Mouse (Mus musculus) hematopoietic stem cell, adult 5-6 weeks (primary cell): ENCODE measurements around the gene Ppm1b. TPM values are rescaled to one million over a fixed set of nuclear protein-coding genes. Genes with fewer than 3 reads are reported as not detected.

ENCODE experiments used
- ATAC-seq, 2 experiments: fragments of 125-278 bp in 1 of 2; replicated peaks in 1 of 2; 2 replicates each; pipeline ENCODE4 v1.8.0; 2016 to 2017; ENCODE audit warnings: inconsistent platforms in 2 of 2, mild to moderate bottlenecking in 2 of 2, moderate number of reproducible peaks in 2 of 2, low read depth in 1 of 2, moderate TSS enrichment in 1 of 2; ENCODE audit not compliant: low FRiP score in 2 of 2, poor library complexity in 2 of 2, severe bottlenecking in 2 of 2, insufficient read depth in 1 of 2, low TSS enrichment in 1 of 2
- total RNA-seq: library from RNA; stranded (forward); fragments of 172-1452, 232-1000 nt; gene quantifications from 2 replicates; pipeline ENCODE4 v1.2.3, GENCODE M21; 2017

Ppm1b gene
- total RNA-seq, 1 experiment from 2014 or later, result 58.0 TPM

DNA sequence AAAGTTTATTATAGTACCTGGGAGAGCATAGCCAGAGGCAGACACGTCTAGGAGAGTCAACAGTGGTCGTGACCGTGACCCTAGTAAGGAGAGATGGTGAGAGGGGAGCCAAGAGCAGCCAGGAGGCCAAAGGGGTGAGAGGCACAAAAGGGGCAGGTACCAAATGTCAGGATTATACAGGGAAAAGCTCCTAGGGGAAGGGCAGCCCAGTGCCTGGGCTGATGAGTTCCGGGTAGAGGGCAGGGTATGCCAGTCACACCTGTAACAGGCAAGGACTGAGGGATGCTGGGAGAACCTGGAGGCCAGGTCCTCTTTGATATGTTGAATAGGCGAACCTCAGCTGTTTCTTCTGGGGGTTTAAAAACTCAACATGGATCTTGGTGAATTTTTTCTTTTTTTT is 2.8 kb upstream of the Ppm1b start:
- ATAC-seq, result no peak

DNA sequence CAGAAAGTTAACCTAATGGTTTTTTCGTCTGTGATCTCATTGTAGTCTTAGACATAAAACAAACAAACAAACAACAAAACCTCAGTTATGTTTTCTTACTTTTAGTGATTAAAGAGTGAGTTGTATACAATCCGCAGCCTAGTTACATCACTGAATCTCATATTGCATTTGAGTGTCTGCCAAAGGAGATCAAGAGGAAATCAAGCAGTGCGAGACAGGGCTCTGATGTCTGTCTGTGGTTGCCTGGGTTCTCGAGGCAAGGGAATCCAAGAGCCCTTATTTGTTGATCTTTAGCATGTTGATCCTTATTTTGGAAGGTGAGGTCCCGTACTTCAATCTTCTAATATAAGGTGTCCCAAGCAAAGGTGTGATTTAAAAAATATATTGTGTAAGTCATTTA is 1.7 kb upstream of the Ppm1b start:
- ATAC-seq, result no peak

DNA sequence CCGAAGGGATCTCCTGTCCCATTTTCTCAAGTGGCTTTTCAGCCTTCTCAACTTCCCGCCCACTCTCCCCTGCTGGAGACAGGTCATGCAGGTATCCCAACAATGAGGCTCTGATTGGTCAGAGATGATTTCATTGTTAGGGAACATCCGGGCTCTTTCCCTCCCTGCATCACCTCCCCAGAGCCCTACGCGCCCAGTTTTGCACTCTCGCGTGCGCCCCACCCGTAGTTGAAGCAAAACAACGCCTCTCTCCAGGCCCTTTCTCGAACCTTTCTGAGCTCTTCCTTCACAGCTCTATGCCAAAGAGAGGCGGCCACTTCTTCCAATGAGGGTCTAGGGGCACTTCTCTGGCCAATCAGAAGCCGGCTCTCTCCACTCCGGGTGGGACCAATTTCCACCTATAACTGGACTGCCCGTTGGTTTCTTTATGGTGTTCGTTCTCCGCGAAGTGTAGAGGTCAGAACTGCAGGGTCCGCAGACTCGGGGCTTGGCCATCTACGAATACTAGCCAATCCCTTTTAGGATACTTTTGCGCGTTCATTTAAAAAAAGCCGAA is 468 bp downstream of the Ppm1b start:
- ATAC-seq, result peak; percentile 73 to 78

DNA sequence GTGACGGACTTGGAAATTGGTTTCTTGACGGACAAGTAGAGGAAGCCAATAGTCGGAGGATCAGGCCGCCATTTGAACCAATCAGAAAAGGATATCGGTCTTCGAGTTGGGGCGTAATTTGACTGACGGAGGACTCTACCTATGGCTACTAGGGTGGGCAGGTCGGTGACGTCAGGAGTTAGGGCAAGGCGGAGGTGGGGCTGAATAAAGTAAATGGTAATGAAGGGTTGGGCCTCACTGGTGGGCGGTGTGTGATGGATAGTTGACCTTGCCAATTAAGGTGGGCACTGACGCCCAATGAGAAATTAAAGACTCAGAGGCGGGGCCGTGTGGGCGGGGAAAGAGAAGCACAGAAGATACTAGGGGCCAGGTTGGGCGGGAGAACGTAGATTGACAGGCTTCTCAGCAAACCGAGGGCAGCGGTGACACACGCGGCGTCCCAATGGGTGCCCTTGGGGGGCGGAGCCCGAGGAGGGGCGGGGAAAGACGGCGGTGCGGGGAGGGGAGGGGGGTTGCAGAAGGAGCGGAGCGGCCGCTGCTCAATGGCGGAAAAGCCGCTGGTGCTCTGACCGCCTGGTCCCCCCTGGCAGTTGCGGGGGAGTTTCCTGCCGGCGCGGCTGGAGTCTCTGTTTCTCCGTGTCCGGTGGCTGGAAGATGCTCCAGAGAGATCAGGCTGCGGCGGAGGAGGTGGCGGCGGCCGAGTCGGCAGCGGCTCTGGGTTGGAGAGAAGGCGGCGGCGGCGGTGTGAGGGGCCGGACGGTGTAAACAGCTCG is 1.1 kb downstream of the Ppm1b start:
- ATAC-seq, result peak; percentile 87 to 89

DNA sequence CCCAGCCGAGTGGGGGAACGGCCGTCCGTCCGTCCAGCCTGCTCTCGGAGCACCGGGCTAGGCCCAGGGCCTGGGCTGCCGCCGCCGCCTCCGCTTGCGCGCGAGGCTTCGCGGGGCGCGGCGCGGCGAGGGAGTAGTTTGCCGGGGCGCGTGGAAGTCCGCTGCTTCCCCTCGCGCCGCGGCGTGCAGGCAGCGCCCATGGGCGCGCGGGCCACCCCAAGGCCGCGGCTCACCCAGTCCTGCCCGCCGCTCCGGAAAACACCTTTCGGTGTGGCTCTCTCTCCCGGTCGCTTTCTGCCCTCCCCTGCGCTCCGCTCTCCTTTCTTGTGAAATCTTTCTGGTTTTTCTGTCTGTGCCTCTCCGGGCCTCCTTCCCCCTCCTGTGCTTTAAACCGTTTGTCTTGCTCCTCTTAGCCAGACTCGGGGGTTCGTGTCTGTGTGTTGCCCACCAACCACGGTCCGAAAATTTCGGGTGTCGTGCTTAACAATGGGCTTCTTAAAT is 1.9 kb downstream of the Ppm1b start:
- no peak for ATAC-seq

DNA sequence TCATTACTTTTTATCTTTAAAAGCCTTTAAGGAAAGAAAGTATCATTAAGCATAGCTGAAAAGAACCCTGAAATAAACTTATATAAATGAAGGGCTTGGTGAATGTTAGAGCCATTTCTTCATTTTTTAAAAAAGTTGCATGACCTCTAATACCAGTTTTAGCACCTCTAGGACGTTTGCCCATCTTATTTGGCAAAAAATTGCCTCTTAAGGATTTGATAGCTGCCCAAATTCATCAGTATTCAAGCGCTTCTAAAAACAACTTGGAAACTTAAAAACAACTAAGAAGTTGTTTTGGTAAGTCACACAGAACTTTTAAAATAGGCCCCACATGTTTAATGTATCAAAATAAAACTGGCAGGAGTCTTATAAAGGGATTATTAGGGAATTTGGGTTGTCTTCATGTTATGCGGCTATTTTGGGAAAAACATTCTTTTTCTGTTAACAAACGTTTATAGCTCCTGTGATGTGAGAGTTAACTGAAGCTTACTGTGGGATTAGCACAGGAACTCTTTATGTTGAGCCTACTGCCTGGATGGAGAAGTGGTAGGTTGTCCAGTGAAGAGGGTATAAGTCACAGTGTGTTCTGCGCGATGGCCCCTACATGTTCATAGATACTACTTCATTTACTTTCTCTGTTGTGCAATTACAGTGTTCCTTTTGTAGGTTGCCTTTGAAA is 2.6 kb downstream of the Ppm1b start:
- ATAC-seq, result no peak

DNA sequence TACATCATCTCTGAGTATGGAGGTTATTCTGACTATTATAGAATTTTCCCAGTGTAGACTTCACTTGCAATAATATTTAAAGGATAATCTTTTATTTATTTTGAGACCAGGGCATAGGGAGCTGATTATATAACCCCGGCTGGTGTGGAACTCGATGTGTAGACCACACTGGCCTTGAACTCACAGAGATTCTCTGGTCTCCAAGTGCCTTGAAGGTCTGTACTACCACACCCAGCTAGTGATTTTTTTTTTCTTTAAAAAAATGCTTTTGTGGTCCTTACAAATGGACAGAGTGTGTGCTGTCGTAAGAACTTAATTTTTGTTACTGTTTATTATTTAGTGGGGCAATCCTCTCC is 3.1 kb downstream of the Ppm1b start:
- no peak for ATAC-seq

DNA sequence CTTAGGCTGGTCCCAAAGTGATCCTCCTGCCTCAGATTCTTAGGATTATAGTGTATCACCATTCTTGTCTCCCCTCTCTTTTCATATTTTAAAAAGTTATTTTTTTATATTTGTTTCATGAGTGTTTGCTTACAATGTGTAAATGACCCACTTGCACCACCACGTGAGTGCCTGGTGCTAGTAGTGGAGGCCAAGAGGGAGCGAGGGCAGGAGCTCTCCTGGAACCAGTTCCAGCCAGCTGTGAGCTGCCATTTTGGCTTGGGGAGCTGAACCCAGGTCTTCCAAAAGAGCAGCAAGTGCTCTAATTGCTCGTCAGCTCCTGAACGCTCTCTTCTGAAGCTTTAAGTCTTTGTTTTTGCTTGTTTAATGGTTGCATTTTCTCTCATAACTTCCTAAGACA is 3.6 kb downstream of the Ppm1b start:
- no peak for ATAC-seq

DNA sequence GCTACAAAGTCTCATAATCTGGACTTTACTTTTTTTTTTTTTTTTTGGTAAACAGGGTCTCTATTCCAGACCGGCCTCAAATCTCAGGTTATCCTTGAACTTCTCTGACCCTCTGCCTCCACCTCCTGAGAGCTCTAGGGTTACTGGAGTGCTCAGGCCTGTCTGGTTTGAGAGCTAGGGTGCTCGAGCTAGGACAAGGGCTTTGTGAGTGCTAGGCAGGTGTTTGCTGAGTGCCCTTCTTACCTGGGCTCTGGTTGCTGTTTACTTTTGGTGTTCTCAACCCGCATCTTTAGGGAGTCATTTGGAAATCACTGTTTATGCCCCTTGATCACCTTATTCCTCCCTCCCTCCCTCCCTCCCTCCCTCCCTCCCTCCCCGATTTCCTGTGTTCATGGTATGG is 5.5 kb downstream of the Ppm1b start:
- no peak for ATAC-seq

DNA sequence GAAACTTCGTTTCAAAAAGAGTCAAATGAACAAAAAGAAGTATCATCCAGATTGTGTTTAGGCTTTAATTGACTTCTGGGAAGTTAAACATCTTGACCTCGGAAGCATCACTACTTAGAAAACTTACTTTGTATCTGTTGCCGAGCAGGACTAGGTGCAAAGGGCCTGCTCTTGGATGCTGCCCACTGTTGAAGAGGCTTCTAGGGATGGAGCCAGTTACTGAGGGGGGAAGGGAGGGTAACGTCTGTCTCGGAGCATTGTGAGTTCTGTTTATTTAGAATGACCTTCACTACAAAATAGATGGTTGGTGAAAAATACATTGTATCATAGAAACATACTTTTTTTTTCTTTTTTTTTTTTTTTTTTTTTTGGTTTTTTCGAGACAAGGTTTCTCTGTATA is 7.1 kb downstream of the Ppm1b start:
- no peak for ATAC-seq

DNA sequence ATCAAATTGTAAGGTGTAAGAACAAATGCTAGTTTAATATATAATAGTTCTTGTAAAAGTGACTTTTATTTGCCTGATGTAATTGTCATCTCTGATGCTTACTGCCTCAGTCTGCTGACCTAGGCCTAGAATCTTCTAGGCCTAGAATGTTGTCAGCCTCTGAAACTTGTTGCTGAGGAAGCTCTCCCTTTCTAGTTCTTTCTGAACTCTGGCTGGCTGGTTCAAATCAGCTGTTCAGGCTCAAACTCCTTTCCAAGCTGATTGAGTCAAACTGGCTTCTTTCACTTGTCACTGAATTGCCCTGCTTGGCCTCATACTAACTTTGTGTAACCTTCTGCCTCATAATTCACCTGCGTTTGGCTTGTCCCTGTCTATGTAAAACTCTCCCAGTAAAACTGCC is 9.7 kb downstream of the Ppm1b start:
- no peak for ATAC-seq

DNA sequence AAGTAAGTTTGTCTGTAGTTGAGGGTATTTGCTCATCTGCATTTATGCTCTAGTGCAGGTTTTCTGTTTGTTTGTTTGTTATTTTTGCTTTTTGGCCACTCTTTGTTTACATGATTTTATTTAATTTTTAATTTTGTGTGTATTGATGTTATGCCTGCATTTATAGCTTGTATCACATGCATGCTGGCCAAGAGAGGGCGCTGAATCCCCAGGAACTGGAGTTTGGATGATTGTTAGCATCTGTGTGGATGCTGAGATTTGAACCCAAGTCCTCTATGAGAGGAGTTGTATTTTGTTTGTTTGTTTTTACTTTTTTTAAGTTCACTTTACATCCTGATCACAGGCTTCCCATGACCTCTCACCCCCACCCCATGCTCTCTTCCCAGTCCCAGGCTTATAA is 10.5 kb downstream of the Ppm1b start:
- no peak for ATAC-seq

DNA sequence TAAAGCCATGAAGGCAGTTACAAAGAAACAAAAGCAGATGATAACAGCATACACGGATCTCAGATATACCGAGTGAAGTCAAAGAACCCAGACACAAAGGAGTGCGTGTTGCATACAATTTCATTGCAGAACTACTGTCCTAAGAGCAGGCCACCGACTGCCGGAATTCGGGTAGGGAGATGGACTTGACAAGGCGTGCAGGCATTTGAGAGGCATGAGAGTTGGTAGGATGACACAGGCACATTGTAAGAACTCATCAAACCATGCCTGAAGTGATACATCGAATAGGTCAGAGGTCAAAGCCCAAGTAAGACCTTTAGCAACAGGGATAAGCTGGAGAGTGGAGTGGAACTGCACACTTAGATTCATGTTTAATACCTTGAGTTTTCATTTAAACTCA is 13.4 kb downstream of the Ppm1b start:
- no peak for ATAC-seq

DNA sequence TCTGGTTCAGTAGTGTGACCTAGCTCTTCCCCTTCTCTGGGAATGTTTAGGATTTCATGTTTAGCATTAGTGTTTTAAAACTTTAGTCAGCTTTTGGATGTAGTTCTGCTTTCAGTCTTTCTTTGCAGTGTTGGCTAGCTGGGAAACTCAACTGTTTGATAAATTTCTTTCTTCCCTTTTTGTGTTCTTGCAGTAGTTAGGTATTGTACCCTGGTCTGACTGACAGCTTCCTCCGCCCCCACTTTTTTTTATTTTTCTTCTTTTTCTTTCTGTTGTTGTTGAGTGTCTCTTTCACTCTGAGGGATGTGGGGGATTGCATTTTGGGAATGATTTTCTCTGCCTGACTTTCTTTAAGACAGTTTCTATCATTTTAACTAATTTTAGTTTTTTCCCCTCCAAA is 25.2 kb downstream of the Ppm1b start:
- ATAC-seq, result peak in 1 of 2 experiments; percentile 56; a peak in 1 of 4 replicates

DNA sequence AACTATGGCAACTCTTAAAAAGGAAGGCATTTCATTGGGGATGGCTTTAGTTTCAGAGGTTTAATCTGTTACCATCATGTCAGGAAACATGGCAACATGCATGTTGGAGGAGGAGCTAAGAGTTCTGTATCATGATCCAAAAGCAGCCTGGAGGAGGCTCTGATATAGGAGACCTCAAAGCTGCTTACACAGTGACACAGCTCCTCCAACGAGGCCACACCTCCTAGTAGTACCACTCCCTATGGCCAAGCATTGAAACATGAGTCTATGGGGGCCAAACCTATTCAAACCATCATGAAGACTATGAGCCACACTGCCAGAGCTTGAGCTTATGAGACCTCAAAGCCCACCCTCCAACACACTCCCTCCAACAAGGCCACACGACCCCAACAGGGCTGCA is 26.2 kb downstream of the Ppm1b start:
- ATAC-seq, result no peak

DNA sequence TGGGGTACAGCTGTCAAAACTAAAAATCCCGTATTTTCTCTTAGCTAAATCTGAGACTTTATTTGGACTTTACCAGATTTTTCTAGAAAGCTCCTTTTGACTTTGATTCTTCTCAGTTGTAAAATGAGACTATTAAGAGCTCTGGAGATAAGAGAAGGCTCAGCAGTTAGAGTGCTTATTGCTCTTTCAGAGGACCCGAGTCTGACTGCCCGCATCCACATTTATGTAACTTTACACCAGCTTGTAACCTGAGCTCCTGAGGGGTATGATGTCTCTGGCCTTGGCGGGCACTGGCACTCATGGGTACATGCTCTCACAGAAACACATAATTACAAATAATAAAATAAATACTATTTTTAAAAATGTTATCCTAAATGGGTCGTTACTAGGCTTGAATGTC is 29.8 kb downstream of the Ppm1b start:
- ATAC-seq, result no peak

DNA sequence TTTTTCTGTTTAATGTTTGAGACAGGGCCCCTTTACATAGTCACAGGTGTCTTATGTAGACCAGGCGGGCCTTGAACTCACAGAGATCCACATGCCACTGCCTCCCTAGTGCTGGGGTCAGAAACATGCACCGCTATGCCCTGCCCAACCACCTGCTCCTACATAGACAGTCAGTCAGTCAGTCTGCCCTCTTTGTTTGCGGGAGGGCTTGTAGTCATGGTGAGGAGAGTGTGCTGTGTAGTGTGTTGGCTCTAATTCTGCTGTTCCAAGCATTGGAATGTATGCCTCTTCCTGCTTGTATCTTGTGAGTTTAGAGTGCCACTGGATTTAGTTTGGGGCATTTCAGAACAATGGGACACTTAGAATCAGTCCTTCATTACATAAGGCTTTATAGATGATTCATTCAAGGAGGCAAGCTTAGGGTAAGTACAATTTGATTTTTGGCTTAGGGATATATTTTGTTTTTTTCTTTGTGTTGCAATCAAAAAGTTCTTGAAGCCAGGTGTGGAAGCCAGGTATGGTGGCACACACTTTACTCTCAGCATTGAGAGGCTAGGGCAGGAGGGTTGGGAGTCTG is 31.4 kb downstream of the Ppm1b start:
- ATAC-seq, result no peak

DNA sequence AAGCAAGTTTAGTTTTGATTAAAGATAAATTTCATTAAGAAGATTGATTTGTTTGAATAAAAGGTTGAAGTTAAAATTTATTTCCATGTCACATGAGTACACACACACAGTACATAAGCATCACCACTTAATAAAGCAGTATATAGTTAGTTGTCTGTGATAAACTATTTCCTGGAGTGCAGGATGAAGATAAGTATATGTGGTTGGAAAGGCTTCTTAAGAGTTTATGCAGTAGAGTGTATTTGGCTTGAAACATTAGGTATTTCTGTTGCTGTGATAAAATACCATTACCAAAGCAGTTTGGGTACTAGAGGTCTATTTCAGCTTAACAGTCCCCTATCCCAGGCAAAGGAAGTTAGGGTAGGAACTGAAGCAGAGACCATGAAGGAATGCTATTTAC is 32.0 kb downstream of the Ppm1b start:
- ATAC-seq, result no peak
